Mouse (Mus musculus): ENCODE results near the gene Eras. TPM values are rescaled to one million over a fixed set of nuclear protein-coding genes. Genes with fewer than 3 reads are reported as not detected.
A peak's percentile ranks its signal among the peaks of the same experiment; 100 is the strongest.

Gene Eras
- polyA plus RNA-seq (2016; fragmentation: Nextera tagmentation; extraction: Ambion mirVana): not detected in 2 replicates

DNA sequence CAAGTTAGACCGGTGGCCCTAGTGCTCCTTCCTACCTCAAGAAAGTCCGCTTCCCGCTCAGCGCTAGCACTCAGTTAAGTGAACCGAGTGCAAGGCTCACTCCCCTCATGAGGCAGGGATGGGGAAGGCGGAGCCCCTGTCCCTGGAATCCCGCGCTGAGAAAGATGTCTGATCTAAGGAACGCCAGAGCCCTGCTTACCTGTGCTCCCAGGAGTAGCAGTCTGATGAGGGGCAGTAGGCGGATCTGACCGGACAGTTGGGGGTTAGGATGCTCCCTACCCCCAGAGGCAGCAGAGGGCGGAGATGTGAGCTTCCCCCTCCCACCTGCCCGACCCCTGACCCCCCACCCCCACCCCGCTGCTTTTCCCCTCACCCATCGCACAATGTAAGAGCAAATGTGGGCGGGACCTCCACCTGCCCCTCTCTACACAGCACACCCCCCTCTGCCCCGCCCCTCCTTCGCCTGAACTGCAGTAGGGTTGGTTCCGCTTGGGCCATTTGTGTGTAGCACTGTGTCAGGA, at the start of gene Eras:
Eras (minus strand) TSS at position 338 of the 521 bp plus-strand sequence.
- no peak for ATAC-seq (ENCODE audit: insufficient number of reproducible peaks, insufficient read depth, low FRiP score, low TSS enrichment)
- Histone ChIP-seq H3K9me3 (peaks cover 3% of the 10 kb centered on the region; the same call in 1 of the 2 replicates), H3K27ac (no peak within 1 kb of the TSS), H3K27me3 (peaks cover 40% of the 10 kb centered on the region), H3K36me3 (peaks cover 16% of the 10 kb centered on the region; the same call in 1 of the 2 replicates), H3K4me2 (replicated peaks) (no peak within 1 kb of the TSS), H3K9ac (no peak within 1 kb of the TSS), H3K4me3 (no peak within 1 kb of the TSS), H3K4me1 (no peaks in the 10 kb centered on the region)
- 17% methylated on average over 19 of the region's 19 CpGs for WGBS

DNA sequence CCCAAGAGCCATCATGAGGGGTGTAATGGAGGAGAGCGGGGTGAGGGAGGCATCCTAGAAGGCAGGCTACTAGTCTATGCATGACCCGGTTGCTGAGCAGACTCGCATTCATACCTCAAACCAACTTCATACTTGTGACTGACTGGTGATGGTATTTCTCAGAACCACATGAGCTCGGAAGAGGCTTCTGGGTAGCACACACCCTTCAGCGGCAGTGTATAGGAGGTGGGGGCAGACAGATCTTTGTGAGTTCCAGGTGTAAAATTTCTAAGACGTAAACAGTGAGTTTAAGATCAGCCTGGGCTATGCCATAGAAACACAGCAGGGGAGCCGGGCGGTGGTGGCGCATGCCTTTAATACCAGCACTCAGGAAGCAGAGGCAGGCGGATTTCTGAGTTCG, 49.5 kb upstream of the Eras start, which contains the start of gene Gata1:
Gata1 (minus strand) TSS at position 180 of the 400 bp plus-strand sequence.
- Histone ChIP-seq H3K27me3 (no peaks in the 10 kb centered on the region), H3K9ac (no peak within 1 kb of the TSS), H3K9me3 (no peaks in the 10 kb centered on the region), H3K4me2 (replicated peaks) (no peak within 1 kb of the TSS), H3K27ac (no peak within 1 kb of the TSS), H3K36me3 (no peaks in the 10 kb centered on the region), H3K4me1 (no peaks in the 10 kb centered on the region), H3K4me3 (no peak within 1 kb of the TSS)
- ATAC-seq (ENCODE audit: insufficient number of reproducible peaks, insufficient read depth, low FRiP score, low TSS enrichment): no peak
- WGBS: 91% methylated on average over 11 of the region's 11 CpGs

DNA sequence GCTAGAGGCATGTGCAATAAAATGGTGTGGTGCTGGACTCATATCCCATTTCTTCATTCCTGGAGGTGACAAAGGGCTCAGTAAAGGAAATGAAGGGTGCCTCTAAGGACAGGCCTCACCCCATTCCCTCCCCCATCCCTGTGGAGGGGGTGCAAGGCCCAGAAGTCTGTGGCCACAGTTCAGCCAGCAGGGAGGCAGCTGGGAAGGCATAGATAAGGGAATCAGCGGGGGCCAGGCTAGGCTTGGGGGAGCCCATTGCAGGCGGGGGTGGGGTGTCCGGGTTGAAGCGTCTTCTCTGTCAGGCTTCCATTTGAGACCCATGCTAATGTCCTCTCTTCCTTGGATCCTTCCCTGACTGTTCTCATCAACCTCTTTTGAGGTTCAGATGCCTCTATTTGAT, 42.9 kb upstream of the Eras start:
- Histone ChIP-seq H3K4me3 (no peak overlapping the region), H3K4me2 (replicated peaks) (no peak overlapping the region), H3K27me3 (no peaks in the 10 kb centered on the region), H3K27ac (no peak overlapping the region), H3K9ac (no peak overlapping the region), H3K9me3 (no peaks in the 10 kb centered on the region), H3K36me3 (no peaks in the 10 kb centered on the region), H3K4me1 (no peaks in the 10 kb centered on the region)
- WGBS: 62% methylated on average over 4 of the region's 4 CpGs
- ATAC-seq (ENCODE audit: insufficient number of reproducible peaks, insufficient read depth, low FRiP score, low TSS enrichment): no peak

DNA sequence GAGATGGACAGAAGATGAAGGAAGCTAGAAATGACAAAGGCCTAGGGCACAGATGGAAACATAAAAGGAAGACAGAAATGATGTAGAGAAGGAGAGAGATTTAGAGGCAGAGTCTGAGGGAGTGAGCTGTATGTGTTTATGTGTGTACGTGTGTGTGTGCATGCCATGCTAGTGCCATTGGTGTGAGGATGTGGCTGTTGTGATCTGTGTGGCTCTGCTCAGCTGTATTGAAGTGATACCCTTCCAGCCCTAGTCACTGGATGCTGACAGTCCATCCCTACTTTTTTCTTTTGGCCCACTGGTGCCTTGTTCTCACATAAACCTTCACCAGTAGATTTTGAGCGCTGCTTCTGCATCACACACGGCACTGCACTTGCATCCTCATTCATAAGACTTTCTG, 40.5 kb upstream of the Eras start:
- no peaks in the 10 kb centered on the region for H3K4me1 ChIP-seq
- 90% methylated on average over 3 of the region's 3 CpGs for whole genome bisulfite sequencing
- no peak overlapping the region for H3K9ac ChIP-seq
- no peaks in the 10 kb centered on the region for H3K9me3 ChIP-seq
- H3K36me3 ChIP-seq: no peaks in the 10 kb centered on the region
- no peak overlapping the region for H3K4me3 ChIP-seq
- no peak overlapping the region for H3K4me2 ChIP-seq (replicated peaks)
- no peaks in the 10 kb centered on the region for H3K27me3 ChIP-seq
- no peak for ATAC-seq (ENCODE audit: insufficient number of reproducible peaks, insufficient read depth, low FRiP score, low TSS enrichment)
- H3K27ac ChIP-seq: no peak overlapping the region

DNA sequence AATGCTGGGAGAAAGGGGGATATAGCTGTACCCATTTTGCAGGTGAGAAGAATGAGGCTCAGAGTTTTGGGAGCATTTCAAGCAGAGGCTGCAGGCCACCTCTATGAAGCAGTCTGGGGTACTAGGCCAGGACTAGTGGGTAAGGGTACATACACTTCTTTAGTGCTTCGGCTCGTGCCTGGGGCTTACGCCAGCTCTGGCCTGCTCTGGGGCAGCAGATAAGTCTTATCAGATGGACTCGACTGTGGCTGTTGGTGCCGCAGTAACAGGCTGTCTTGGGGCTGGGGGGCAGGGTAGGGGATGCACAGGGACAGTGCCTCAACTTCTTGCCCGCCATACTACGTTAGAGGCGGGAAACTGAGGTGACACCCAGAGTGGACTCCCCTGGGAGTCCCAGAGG, 39.8 kb upstream of the Eras start:
- no peak for ATAC-seq (ENCODE audit: insufficient number of reproducible peaks, insufficient read depth, low FRiP score, low TSS enrichment)

DNA sequence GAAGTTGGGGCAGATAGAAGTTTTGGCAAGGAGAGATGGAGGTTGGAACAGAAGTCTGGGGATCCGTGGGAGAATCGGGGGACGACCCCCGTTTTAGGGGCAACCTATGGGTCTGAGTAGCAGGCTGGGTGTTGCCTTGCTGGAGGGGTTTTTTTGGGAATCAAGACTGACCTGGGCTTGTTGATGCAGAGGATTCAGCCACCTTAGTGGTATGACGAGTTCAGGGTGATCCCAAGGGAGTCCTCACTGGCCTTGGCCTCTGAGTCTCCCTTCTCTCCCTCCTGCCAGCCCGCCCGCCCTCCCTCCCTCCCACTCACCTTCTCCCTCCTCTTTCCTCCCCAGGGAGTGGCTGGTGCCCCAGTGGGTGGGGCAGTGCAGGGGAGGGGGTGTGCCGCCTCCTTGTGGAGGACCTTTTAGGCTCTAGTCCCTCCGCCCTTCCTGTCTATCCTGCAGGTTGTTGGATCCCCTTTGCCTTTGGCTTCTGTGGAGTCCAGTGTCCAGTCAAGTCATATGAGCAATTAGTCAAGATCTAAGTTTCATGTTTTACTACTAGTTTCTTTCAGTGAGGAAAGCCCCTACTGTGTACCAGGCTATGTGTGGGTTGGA, 39.3 kb upstream of the Eras start:
- 85% methylated on average over 6 of the region's 9 CpGs for WGBS
- H3K27me3 ChIP-seq: no peaks in the 10 kb centered on the region
- H3K4me1 ChIP-seq: no peaks in the 10 kb centered on the region
- H3K36me3 ChIP-seq: no peaks in the 10 kb centered on the region
- H3K4me2 ChIP-seq (replicated peaks): no peak overlapping the region
- no peak for ATAC-seq (ENCODE audit: insufficient number of reproducible peaks, insufficient read depth, low FRiP score, low TSS enrichment)
- no peak overlapping the region for H3K4me3 ChIP-seq
- no peak overlapping the region for H3K27ac ChIP-seq
- no peak overlapping the region for H3K9ac ChIP-seq
- H3K9me3 ChIP-seq: no peaks in the 10 kb centered on the region

More for the DNA sequence above, 39.8 kb upstream of the Eras start:
- Histone ChIP-seq H3K4me2 (replicated peaks) (no peak overlapping the region), H3K27me3 (no peaks in the 10 kb centered on the region), H3K27ac (no peak overlapping the region), H3K4me1 (no peaks in the 10 kb centered on the region), H3K9ac (no peak overlapping the region), H3K9me3 (no peaks in the 10 kb centered on the region), H3K4me3 (no peak overlapping the region), H3K36me3 (no peaks in the 10 kb centered on the region)
- WGBS: 85% methylated on average over 8 of the region's 8 CpGs

DNA sequence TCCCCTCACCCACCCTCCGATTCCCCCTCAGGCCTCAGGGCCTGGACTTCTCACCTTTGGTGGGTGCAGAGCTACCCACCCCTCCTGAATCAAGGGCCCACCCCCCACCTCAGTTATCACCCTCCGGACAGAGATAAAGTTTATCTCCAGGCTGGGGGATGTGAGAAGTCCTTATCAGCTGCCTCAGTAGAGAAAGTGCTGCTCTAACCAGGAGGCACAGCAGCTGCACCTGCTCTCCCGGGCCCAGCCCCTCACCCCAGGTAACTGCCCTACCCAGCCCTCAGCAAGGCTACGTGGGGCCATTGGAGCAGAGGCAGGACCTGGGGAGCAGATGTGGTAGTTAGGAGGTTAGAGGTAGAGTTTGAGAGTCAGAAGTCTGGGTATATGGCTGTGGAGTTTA, 37.8 kb upstream of the Eras start:
- Histone ChIP-seq H3K4me1 (no peaks in the 10 kb centered on the region), H3K9ac (no peak overlapping the region), H3K4me2 (replicated peaks) (no peak overlapping the region), H3K4me3 (no peak overlapping the region), H3K9me3 (no peaks in the 10 kb centered on the region), H3K27me3 (no peaks in the 10 kb centered on the region), H3K36me3 (no peaks in the 10 kb centered on the region), H3K27ac (no peak overlapping the region)
- WGBS: 76% methylated on average over 4 of the region's 4 CpGs
- no peak for ATAC-seq (ENCODE audit: insufficient number of reproducible peaks, insufficient read depth, low FRiP score, low TSS enrichment)

DNA sequence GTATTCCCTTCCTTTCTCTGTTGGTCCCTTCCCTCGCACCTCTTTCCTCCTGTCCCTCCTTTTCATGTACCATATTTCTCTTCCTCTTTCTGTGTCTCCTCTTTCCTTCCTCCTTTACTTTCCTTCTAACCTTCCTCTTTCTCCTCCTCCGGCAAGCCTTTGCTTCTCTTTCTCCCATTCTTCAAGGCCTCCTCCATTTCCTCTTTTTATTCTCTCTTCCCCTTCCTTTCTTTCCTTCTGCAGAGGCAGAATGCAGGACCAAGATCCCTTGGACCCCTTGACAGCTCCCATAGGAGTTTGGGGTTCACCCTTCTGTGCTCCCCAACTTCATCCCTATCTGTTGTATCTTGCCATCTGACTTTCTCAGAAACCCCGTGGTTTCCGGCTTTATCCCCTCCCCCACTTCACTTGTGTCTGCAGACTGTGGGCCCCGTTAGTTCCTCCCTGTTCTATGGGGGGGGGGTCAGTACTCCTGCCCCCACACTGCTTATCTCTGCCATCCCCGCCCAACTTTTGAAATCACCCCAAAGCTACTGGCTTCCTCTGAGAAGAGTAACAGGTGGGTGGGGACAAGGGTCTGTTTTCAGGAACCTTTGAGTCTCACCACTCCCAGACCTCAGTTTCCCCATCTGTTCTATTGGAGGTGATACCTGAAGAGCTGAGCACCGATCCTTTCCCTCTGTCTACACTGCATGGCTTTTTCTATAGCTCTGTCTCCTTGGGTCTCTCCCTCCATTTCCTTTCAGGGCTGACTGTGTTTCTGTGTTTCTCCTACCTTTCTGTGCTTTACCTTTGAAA, 35.6 kb upstream of the Eras start:
- H3K36me3 ChIP-seq: no peaks in the 10 kb centered on the region
- no peaks in the 10 kb centered on the region for H3K4me1 ChIP-seq
- H3K9ac ChIP-seq: no peak overlapping the region
- no peak overlapping the region for H3K4me3 ChIP-seq
- WGBS: 76% methylated on average over 7 of the region's 7 CpGs
- H3K27me3 ChIP-seq: no peaks in the 10 kb centered on the region
- ATAC-seq (ENCODE audit: insufficient number of reproducible peaks, insufficient read depth, low FRiP score, low TSS enrichment): no peak
- H3K27ac ChIP-seq: no peak overlapping the region
- H3K4me2 ChIP-seq (replicated peaks): no peak overlapping the region
- no peaks in the 10 kb centered on the region for H3K9me3 ChIP-seq

DNA sequence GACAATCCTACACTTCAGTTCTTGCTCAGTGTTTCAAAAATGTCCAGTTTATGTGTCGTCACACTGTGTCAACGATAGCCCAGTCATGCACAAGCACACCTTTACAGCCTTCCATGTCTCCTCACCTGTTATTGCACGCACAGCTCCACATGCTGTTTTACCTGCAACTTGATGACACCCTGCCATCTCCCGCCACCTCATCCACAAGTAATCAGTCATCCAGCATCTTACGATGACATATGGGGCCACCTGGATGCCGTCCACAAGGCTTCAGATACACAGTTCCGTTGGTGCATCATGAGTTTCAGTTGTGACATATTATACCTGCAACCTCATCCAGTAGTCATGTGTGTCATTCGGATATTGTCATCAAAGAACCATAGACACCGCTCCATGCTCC, 30.5 kb upstream of the Eras start:
- H3K27ac ChIP-seq: no peak overlapping the region
- H3K27me3 ChIP-seq: no peaks in the 10 kb centered on the region
- no peaks in the 10 kb centered on the region for H3K4me1 ChIP-seq
- H3K9me3 ChIP-seq: no peaks in the 10 kb centered on the region
- no peaks in the 10 kb centered on the region for H3K36me3 ChIP-seq
- H3K9ac ChIP-seq: no peak overlapping the region
- no peak for ATAC-seq (ENCODE audit: insufficient number of reproducible peaks, insufficient read depth, low FRiP score, low TSS enrichment)
- no peak overlapping the region for H3K4me3 ChIP-seq
- 88% methylated on average over 9 of the region's 9 CpGs for WGBS
- no peak overlapping the region for H3K4me2 ChIP-seq (replicated peaks)

DNA sequence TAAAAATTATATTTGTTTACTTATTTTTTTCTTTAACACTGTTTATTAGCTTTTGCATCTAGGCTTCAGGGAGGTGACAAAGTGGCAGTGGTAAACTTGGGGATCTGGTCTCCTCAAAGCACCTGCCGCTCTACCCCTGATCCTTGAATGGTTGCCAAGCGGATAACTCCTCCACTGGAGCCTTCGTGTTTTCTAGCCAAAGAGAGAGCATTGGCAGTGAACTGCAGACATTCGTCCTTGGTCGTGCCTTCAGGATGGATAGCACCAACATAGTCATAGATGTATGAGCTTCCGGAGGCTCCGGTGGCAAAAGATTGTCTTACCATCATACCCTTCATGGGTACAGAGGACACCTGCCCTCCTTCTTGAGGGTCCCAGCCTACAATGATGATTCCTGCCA, 21.7 kb upstream of the Eras start:
- H3K36me3 ChIP-seq: no peaks in the 10 kb centered on the region
- no peak overlapping the region for H3K27ac ChIP-seq
- no peak overlapping the region for H3K4me2 ChIP-seq (replicated peaks)
- no peaks in the 10 kb centered on the region for H3K27me3 ChIP-seq
- H3K4me1 ChIP-seq: peaks cover 3% of the 10 kb centered on the region; the same call in 1 of the 2 replicates
- no peak overlapping the region for H3K4me3 ChIP-seq
- no peak overlapping the region for H3K9ac ChIP-seq
- no peak for ATAC-seq (ENCODE audit: insufficient number of reproducible peaks, insufficient read depth, low FRiP score, low TSS enrichment)
- 91% methylated on average over 7 of the region's 7 CpGs for WGBS
- no peaks in the 10 kb centered on the region for H3K9me3 ChIP-seq

DNA sequence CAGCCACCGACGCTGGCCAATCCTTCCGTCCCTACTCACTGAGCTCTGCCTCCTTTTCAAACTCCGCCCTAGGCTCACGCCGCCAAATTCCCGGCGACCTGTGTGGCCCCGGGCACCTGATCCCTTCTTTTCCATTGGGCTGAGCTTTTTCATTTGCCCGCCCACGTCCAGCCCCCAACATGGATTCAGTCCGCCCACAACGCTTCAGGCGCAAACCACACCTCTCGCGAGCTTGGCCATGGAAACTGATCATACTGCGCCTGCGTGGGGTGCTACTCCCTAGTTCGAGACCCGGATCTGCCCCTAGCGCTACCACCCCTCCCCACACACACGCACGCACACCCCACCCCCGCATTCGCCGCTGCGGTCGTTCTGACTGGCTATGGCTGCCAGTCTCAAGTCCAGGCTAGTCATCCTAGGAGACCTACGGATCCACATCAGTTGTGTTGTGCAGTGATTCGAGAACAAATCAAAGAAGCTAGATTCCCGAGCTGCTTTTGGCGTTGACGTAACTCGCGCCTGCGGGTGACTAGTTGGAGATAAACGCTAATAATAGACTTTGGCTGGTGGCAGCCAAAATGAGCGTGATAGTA, 19.6 kb upstream of the Eras start:
- H3K27ac ChIP-seq: no peak overlapping the region
- H3K4me2 ChIP-seq (replicated peaks): peak overlapping the region; percentile 43
- H3K9ac ChIP-seq: no peak overlapping the region
- peak; percentile 98 for ATAC-seq (ENCODE audit: insufficient number of reproducible peaks, insufficient read depth, low FRiP score, low TSS enrichment)
- peaks cover 3% of the 10 kb centered on the region; the same call in 1 of the 2 replicates for H3K4me1 ChIP-seq
- peak overlapping the region; percentile 40 for H3K4me3 ChIP-seq
- 0 out of 2 replicates have a peak, but pooled peaks cover 4% of the 10 kb centered on the region for H3K36me3 ChIP-seq
- WGBS: 16% methylated on average over 38 of the region's 38 CpGs
- no peaks in the 10 kb centered on the region for H3K27me3 ChIP-seq
- H3K9me3 ChIP-seq: no peaks in the 10 kb centered on the region
